Mouse (Mus musculus) monocyte, adult 2 months (primary cell): Measurements from ENCODE around the gene Hyal1.
"Not testable (repeated sequence)": the region's sequence is repeated elsewhere in the genome, so short reads cannot be mapped to it uniquely, and the experiment has no call there.

Experiments
- DNase-seq, 2 experiments: peaks; one replicate each; pipeline ENCODE4 v3.0.0; 2022; ENCODE audit warnings: low spot score in 2 of 2, low read depth in 1 of 2

Gene Hyal1

GRCm38 (mm10) chr9:107550491-107551116 is 26.1 kb upstream of the Hyal1 start:
- no peak for DNase-seq

GRCm38 (mm10) chr9:107551117-107551889 is 25.4 kb upstream of the Hyal1 start, which contains the start of gene Rassf1:
Rassf1 (plus strand) TSS chr9:107551555.
- no peak for DNase-seq

GRCm38 (mm10) chr9:107551890-107552355 is 24.8 kb upstream of the Hyal1 start:
- no peak for DNase-seq

DNA sequence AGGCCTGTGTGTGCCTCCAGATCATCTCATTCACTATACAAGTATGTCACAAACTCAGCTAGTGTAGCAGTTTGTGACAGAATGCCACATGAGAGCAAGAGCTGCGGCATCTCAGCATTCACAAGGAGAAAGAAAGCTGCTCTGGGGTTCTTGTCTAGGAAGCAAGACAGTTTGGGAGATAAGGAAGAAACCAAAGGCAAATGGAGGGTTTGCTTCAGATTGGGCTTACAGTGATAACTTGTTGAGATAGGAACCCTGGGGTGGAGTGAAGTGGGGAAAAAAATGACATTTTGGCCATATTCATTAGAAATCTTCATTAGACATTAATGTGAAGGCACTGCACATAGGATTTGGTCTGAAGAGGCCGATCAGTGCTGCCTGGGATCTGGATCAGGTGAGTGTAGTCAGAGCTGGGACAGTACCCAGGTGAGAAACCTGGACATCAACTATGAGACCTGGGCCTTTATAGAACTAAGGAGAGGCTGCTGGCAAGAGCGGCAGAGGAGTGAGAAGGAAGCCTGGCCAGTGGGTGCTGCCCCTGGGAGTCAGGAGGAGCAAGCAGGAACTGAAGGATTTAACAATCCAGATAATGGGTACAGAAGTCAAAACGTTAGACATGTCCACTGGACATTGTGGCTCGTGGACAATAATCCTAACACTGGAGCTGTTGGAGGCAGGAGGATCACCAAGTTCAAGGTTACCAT is 23.9 kb upstream of the Hyal1 start:
- no peak for DNase-seq

DNA sequence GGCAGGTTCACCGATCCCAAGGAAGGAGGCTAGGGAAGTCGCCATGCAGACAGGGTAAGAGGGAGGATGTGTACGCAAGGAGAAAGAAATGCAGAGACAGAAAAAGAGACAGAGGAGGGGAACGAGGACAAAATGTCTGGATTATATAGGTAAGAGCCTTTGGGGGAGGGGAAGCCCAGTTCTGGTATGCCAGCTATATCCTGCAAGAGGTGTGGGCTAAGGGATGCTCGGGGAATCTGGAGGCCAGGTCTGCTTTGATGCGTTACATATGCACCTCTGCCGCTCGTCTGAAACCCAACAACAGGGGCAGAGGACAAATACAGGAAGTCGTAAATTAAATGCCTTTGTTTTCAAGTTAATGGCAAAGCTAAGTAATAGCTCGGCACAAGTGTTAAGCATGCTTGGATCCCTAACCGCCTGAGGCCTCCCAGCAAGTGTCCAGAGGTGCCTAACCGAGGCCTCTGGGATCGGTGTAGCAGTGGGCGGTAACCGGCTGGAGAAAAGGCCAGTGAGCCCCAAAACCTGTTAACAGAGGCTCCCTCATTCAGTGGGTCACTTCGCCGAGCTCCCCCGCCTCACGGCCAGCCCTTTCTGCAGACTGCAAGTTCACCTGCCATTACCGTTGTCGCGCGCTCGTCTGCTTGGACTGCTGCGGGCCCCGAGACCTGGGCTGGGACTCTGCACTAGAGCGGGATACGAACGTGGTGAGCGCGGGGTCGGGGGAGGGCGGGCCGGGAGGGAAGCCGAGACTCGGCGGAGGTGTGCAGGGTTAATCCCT is 23.0 kb upstream of the Hyal1 start:
- no peak for DNase-seq

DNA sequence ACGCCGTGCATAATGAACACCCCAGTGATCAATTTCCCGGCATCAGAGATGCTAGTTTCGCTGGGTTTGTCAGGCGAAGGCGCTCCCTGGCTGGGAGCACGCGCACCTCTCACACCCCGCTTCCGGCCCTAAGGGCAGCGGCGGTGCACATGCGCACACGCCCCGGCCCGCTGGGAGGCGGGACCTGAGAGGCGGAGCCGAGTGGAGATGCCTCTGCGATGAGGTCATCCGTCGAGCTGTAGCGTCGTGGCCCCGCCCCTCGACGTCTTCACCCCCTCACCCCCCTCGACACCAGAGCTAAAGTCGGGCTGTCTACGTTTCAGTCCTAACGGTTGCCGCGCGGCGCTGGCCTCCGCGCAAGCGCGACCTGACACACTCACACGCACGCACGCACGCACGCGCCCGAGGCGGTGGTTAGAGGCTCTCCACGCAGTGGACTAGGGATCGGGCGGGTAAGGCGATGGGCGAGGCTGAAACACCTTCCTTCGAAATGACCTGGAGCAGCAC is 22.4 kb upstream of the Hyal1 start:
- DNase-seq: peak; percentile 86 to 89

GRCm38 (mm10) chr9:107555031-107555457 is 21.7 kb upstream of the Hyal1 start:
- DNase-seq: peak; percentile 75 to 76

- no peak for DNase-seq
Measured at GRCm38 (mm10) chr9:107555701-107556100, 21.0 kb upstream of the Hyal1 start.

DNA sequence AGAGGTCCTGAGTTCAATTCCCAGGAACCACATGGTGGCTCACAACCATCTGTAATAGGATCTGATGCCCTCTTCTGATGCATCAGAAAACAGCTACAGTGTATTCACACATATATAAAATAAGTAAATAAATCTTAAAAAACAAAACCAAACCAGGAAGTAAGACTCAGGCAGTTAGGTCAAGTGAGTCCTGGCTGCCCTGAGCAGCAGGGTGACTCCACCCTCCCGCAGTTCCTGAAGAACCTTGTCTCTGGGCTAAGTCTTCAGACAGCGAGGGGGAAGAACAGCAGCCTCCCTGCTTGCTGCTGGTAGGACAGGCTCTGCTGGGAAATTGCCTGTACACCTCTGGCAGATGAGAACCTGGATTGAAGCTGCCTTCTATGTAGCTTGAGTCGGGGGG is 20.4 kb upstream of the Hyal1 start:
- no peak for DNase-seq

GRCm38 (mm10) chr9:107563029-107563581 is 13.6 kb upstream of the Hyal1 start, which contains the start of gene Tusc2:
Tusc2 (plus strand) TSS chr9:107563255.
- DNase-seq: peak; percentile 81 to 85

GRCm38 (mm10) chr9:107565556-107565955 is 11.2 kb upstream of the Hyal1 start:
- DNase-seq: not testable (repeated sequence)

GRCm38 (mm10) chr9:107566041-107566709 is 10.6 kb upstream of the Hyal1 start:
- DNase-seq: peak in 1 of 2 experiments; percentile 61

- DNase-seq: no peak
Measured at GRCm38 (mm10) chr9:107566855-107567254, 9.9 kb upstream of the Hyal1 start.

DNA sequence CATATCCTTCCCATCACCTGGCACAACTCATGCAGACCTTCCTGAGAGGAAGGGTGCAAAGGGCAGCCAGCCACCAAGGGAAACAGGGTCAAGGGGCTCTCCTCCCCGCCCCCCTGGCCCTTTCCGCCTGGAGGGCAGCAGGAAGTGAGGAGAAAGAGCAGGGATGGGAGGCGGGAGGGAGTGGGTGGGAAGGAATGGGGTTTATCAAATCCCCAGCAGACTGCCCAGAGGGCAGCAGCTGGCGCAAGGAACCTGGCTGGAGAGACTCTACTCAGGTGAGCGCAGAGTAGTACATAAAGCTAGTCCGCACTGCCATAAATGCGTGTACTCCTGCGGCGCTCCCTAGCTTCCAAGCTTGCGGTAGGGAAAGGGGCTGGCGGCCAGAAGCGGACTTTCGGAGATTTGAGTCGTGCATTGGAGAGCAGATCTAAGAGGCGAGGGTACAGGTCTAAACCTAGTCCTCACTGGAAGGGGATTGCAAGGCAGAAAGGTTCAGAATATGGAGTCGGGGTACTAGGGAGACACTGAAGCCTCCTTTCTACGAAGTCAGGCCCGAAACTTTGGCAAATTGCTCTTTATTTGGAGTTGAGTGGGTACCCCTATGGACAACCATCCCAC is 8.9 kb upstream of the Hyal1 start, which contains the start of gene Hyal2:
Gene Hyal2, plus strand, starts transcription at position 244 of the 618 bp plus-strand sequence.
- DNase-seq: no peak

- peak in 1 of 2 experiments; percentile 64 for DNase-seq
Measured at GRCm38 (mm10) chr9:107568331-107569261, 8.1 kb upstream of the Hyal1 start.

- no peak for DNase-seq
Measured at GRCm38 (mm10) chr9:107569270-107569669, 7.5 kb upstream of the Hyal1 start.

- DNase-seq: no peak
Measured at GRCm38 (mm10) chr9:107570016-107570415, 6.7 kb upstream of the Hyal1 start.

DNA sequence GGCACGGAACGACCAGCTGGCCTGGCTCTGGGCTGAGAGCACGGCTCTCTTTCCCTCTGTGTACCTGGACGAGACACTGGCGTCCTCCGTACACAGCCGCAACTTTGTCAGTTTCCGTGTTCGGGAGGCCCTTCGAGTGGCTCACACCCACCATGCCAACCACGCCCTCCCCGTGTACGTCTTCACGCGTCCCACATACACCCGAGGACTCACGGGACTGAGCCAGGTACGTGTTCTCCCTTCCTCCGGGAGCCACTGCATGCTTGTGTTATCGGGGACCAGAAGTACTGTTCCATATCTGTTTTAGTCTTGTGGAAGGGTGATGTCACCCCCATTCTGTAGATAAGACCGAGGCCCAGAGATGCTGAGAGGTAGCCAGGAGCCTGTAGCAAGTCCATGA is 5.9 kb upstream of the Hyal1 start:
- DNase-seq: no peak
